Mouse (Mus musculus) stomach, embryonic 15.5 days (tissue): ENCODE measurements around the gene Adtrp. TPM values are rescaled to one million over a fixed set of nuclear protein-coding genes. Genes with fewer than 3 reads are reported as not detected.

Experiments
- ATAC-seq: fragments of 200-750 bp; cut with Nextera tagmentation; 2 replicates; pipeline ENCODE4 v1.8.0; 2017; ENCODE audit warnings: low read depth, moderate number of reproducible peaks, moderate TSS enrichment; ENCODE audit not compliant: insufficient read depth, low FRiP score
- H3K27ac ChIP-seq: fragments of 300-500 bp; sonication (generic); 2 replicates; pipeline ENCODE4 v1.5.1; 2015; ENCODE audit warnings: mild to moderate bottlenecking, inconsistent platforms
- H3K27me3 ChIP-seq: fragments of 300-500 bp; sonication (generic); replicated peaks from 2 replicates; pipeline ENCODE4 v1.6.1; 2015; ENCODE audit warnings: inconsistent platforms
- H3K36me3 ChIP-seq: fragments of 300-500 bp; sonication (generic); 2 replicates; pipeline ENCODE4 v1.6.1; 2015; ENCODE audit warnings: inconsistent platforms
- H3K4me1 ChIP-seq: fragments of 300-500 bp; sonication (generic); 2 replicates; pipeline ENCODE4 v1.6.1; 2015; ENCODE audit warnings: inconsistent platforms
- H3K4me2 ChIP-seq: fragments of 300-500 bp; sonication (generic); 2 replicates; pipeline ENCODE4 v1.6.1; 2015; ENCODE audit warnings: mild to moderate bottlenecking, inconsistent platforms
- H3K4me3 ChIP-seq: fragments of 300-500 bp; sonication (generic); replicated peaks from 2 replicates; pipeline ENCODE4 v1.5.1; 2015; ENCODE audit warnings: inconsistent platforms
- H3K9ac ChIP-seq: fragments of 300-500 bp; sonication (generic); 2 replicates; pipeline ENCODE4 v1.6.1; 2015; ENCODE audit warnings: inconsistent platforms
- H3K9me3 ChIP-seq: fragments of 300-500 bp; sonication (generic); 2 replicates; pipeline ENCODE4 v1.6.1; 2016; ENCODE audit warnings: inconsistent platforms
- WGBS: fragments of 180-500 bp; shearing (Covaris S2); methylation state at CpG from one replicate; pipeline ENCODE4 v1.1.7; 2015; 5-methylcytosine and 5-hydroxymethylcytosine counted together
- polyA plus RNA-seq: library from polyadenylated mRNA; unstranded; fragments of >200 nt; fragmentation: Nextera tagmentation; extraction: Ambion mirVana; gene quantifications from 2 replicates; pipeline ENCODE4 v1.2.1, GENCODE M21; 2015

The Adtrp gene
- polyA plus RNA-seq, 1 experiment from 2014 or later, result 2.4 TPM

DNA sequence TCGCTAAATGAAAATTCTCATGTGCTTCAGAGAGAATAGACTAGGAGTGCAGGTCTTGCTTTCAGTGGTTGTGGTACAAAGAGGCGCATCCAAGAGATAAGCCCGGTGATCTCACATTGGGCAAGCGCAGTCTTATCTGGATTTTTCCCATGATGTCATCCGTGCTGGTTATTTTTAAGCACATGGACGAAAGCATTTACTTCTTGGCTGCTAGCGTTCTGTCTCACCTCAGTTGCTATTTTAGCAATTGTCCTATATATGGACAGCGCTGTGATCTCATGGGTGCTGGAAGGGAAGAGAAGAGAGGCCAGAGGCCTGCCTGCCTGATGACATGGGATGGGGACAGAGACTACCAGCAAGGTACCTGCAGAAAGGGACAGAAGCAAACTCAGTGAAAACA lies 117.8 kb downstream of the Adtrp start:
- Histone ChIP-seq H3K27me3 (no peaks in the 10 kb centered on the region), H3K4me2 (no peak overlapping the region), H3K4me1 (no peaks in the 10 kb centered on the region), H3K36me3 (no peaks in the 10 kb centered on the region), H3K27ac (no peak overlapping the region), H3K4me3 (no peak overlapping the region), H3K9me3 (no peaks in the 10 kb centered on the region), H3K9ac (no peak overlapping the region)
- ATAC-seq, result no peak
- 82% methylated on average over 8 of the region's 8 CpGs for WGBS

DNA sequence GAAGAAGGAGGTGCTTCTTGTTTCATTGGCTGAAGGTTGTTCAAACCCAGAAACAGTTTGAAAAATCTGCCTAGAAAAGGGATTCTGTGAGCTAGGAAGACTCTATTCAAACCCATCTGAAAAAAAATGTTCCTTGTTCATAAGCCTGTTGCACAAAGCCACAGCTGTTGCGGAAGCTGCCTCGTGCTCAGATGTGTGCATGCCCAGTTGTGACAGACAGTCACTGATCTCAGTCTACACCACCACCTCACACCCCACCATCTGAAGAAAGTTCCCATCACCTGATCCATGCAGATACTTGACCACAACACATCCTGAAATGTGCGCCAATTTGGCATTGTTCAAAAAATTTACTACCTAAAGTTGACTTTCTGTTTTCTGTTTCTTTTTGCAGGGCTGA lies 119.7 kb downstream of the Adtrp start:
- Histone ChIP-seq H3K27me3 (no peaks in the 10 kb centered on the region), H3K9ac (no peak overlapping the region), H3K4me1 (no peaks in the 10 kb centered on the region), H3K4me2 (no peak overlapping the region), H3K36me3 (no peaks in the 10 kb centered on the region), H3K9me3 (no peaks in the 10 kb centered on the region), H3K27ac (no peak overlapping the region), H3K4me3 (no peak overlapping the region)
- WGBS, result 82% methylated on average over 3 of the region's 3 CpGs
- no peak for ATAC-seq

DNA sequence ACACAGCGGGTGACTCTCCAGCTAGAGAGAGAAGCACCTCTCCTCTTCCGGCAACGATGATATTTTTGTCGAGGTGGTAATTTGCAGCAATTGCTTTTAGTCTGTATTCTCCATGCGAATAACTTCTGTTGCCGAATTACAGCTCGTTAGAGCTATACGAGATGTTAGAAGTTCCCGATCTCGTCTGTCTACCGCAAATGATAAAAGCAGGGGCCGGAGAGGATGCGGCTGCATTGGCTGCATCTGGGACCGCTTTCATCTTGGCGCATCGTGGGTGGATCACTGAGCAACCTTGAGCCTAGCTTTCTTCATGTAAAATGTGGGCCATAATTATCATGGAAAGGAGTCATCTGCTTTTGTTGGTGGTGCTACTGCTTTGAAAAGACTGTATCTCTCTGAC lies 128.2 kb downstream of the Adtrp start:
- no peak overlapping the region for H3K27ac ChIP-seq
- H3K9me3 ChIP-seq, result no peaks in the 10 kb centered on the region
- H3K36me3 ChIP-seq, result no peaks in the 10 kb centered on the region
- no peak overlapping the region for H3K4me3 ChIP-seq
- no peak for ATAC-seq
- WGBS, result 95% methylated on average over 16 of the region's 16 CpGs
- H3K4me1 ChIP-seq, result no peaks in the 10 kb centered on the region
- H3K27me3 ChIP-seq, result no peaks in the 10 kb centered on the region
- H3K4me2 ChIP-seq, result no peak overlapping the region
- no peak overlapping the region for H3K9ac ChIP-seq

DNA sequence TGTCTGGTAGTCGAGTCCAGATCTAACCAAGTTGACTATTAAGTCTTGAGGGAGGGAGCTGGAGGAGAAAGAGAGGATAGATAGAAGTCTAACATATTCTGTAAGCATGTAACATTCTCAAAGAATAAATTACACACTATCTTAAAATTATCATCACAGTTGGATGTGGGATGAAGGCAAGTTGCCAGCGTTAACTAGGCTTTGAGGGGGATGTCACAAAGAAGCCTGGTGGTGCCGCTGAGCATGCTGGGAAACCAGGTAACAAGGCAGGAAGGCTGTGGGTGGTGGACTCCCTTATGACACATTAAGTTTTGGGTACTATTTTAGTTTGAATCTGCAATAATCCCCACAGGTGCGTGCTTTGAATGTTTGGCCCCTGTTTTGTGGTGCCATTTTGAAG lies 129.4 kb downstream of the Adtrp start:
- H3K27me3 ChIP-seq, result no peaks in the 10 kb centered on the region
- no peaks in the 10 kb centered on the region for H3K9me3 ChIP-seq
- no peak overlapping the region for H3K9ac ChIP-seq
- no peaks in the 10 kb centered on the region for H3K36me3 ChIP-seq
- WGBS, result 88% methylated on average over 4 of the region's 4 CpGs
- no peak for ATAC-seq
- no peak overlapping the region for H3K27ac ChIP-seq
- no peak overlapping the region for H3K4me3 ChIP-seq
- no peaks in the 10 kb centered on the region for H3K4me1 ChIP-seq
- H3K4me2 ChIP-seq, result no peak overlapping the region

Other genes starting within 250 kb of the Adtrp start
- 9.2 and 9.5 TPM in 2 replicates for gene Tmem170b, start 241.8 kb downstream of the Adtrp start, polyA plus RNA-seq
- 9.4 and 11.1 TPM in 2 replicates for gene Hivep1, start 204.3 kb upstream of the Adtrp start, polyA plus RNA-seq